Mouse (Mus musculus): ENCODE measurements at regions not wholly inside any gene's neighbourhood (a gene's known extent, or its start where the extent isn't known, plus 50 kb on each side); places are given as distances from the start of the nearest gene placed in this dataset.
A peak's percentile ranks its signal among the peaks of the same experiment; 100 is the strongest.

GRCm38 (mm10) chr1:42436366-42436998 lies 259.1 kb upstream of the Pou3f3 start:
- Histone ChIP-seq H3K4me1 (replicated peaks) (no peaks in the 10 kb centered on the region), H3K9me3 (no peaks in the 10 kb centered on the region), H3K4me3 (no peak overlapping the region), H3K36me3 (no peaks in the 10 kb centered on the region), H3K27ac (replicated peaks) (no peak overlapping the region), H3K4me2 (no peak overlapping the region), H3K9ac (no peak overlapping the region), H3K27me3 (no peaks in the 10 kb centered on the region)
- ATAC-seq (ENCODE audit: low read depth) = no peak
- 70% methylated on average over 8 of the region's 8 CpGs for whole genome bisulfite sequencing

GRCm38 (mm10) chr1:42468365-42468764 lies 227.2 kb upstream of the Pou3f3 start:
- H3K4me1 ChIP-seq (replicated peaks) = peaks cover 17% of the 10 kb centered on the region
- 81% methylated on average over 3 of the region's 3 CpGs for WGBS
- ATAC-seq (ENCODE audit: low read depth) = no peak

GRCm38 (mm10) chr1:42471846-42472494 lies 223.6 kb upstream of the Pou3f3 start:
- H3K9me3 ChIP-seq = no peaks in the 10 kb centered on the region
- peak overlapping the region; percentile 46 for H3K4me2 ChIP-seq
- H3K4me1 ChIP-seq (replicated peaks) = peaks cover 28% of the 10 kb centered on the region
- no peaks in the 10 kb centered on the region for H3K36me3 ChIP-seq
- peaks cover 27% of the 10 kb centered on the region for H3K27me3 ChIP-seq
- no peak overlapping the region for H3K4me3 ChIP-seq
- WGBS = 43% methylated on average over 10 of the region's 10 CpGs
- ATAC-seq (ENCODE audit: low read depth) = no peak; the same call in 1 of the 2 replicates
- 0 out of 2 replicates have a peak overlapping the region, but pooled peaks have one; percentile 31 for H3K9ac ChIP-seq
- H3K27ac ChIP-seq (replicated peaks) = peak overlapping the region; percentile 72

More at GRCm38 (mm10) chr1:42468365-42468764, 227.2 kb upstream of the Pou3f3 start:
- Histone ChIP-seq H3K4me3 (no peak overlapping the region), H3K4me2 (no peak overlapping the region), H3K36me3 (no peaks in the 10 kb centered on the region), H3K27ac (replicated peaks) (no peak overlapping the region), H3K9me3 (no peaks in the 10 kb centered on the region), H3K27me3 (peaks cover 25% of the 10 kb centered on the region), H3K9ac (no peak overlapping the region)

GRCm38 (mm10) chr1:42472495-42473230 lies 222.9 kb upstream of the Pou3f3 start:
- Histone ChIP-seq H3K9ac (peak overlapping the region; percentile 31; the same call in 1 of the 2 replicates), H3K36me3 (no peaks in the 10 kb centered on the region), H3K4me3 (no peak overlapping the region), H3K27me3 (peaks cover 27% of the 10 kb centered on the region), H3K9me3 (no peaks in the 10 kb centered on the region), H3K4me2 (peak overlapping the region; percentile 46), H3K27ac (replicated peaks) (peak overlapping the region; percentile 72), H3K4me1 (replicated peaks) (peaks cover 28% of the 10 kb centered on the region)
- WGBS = 13% methylated on average over 13 of the region's 13 CpGs
- peak; percentile 86 for ATAC-seq (ENCODE audit: low read depth)

- no peak for ATAC-seq (ENCODE audit: low read depth)
- Histone ChIP-seq H3K36me3 (no peaks in the 10 kb centered on the region), H3K27ac (replicated peaks) (no peak overlapping the region), H3K27me3 (peaks cover 18% of the 10 kb centered on the region), H3K4me2 (no peak overlapping the region), H3K4me3 (no peak overlapping the region), H3K9ac (no peak overlapping the region), H3K9me3 (no peaks in the 10 kb centered on the region), H3K4me1 (replicated peaks) (peaks cover 28% of the 10 kb centered on the region)
- 65% methylated on average over 8 of the region's 8 CpGs for WGBS
Observed at GRCm38 (mm10) chr1:42474197-42474596, 221.4 kb upstream of the Pou3f3 start.

GRCm38 (mm10) chr1:42474831-42475230 lies 220.7 kb upstream of the Pou3f3 start:
- no peak overlapping the region for H3K9ac ChIP-seq
- H3K4me3 ChIP-seq = no peak overlapping the region
- H3K36me3 ChIP-seq = no peaks in the 10 kb centered on the region
- H3K4me1 ChIP-seq (replicated peaks) = peaks cover 28% of the 10 kb centered on the region
- WGBS = 92% methylated on average over 1 of the region's 1 CpGs
- no peak overlapping the region for H3K4me2 ChIP-seq
- ATAC-seq (ENCODE audit: low read depth) = no peak
- H3K9me3 ChIP-seq = no peaks in the 10 kb centered on the region
- H3K27ac ChIP-seq (replicated peaks) = no peak overlapping the region
- peaks cover 16% of the 10 kb centered on the region; the same call in 1 of the 2 replicates for H3K27me3 ChIP-seq

GRCm38 (mm10) chr1:42475629-42476028 lies 219.9 kb upstream of the Pou3f3 start:
- no peak for ATAC-seq (ENCODE audit: low read depth)
- Histone ChIP-seq H3K4me2 (no peak overlapping the region), H3K9ac (no peak overlapping the region), H3K4me1 (replicated peaks) (peaks cover 28% of the 10 kb centered on the region), H3K27me3 (peaks cover 8% of the 10 kb centered on the region; the same call in 1 of the 2 replicates), H3K9me3 (no peaks in the 10 kb centered on the region), H3K36me3 (no peaks in the 10 kb centered on the region), H3K4me3 (no peak overlapping the region), H3K27ac (replicated peaks) (no peak overlapping the region)
- 64% methylated on average over 2 of the region's 2 CpGs for WGBS

- Histone ChIP-seq H3K9me3 (no peaks in the 10 kb centered on the region), H3K4me3 (no peak overlapping the region), H3K9ac (no peak overlapping the region), H3K4me1 (replicated peaks) (no peaks in the 10 kb centered on the region), H3K27ac (replicated peaks) (no peak overlapping the region), H3K36me3 (no peaks in the 10 kb centered on the region), H3K4me2 (no peak overlapping the region), H3K27me3 (no peaks in the 10 kb centered on the region)
- no peak for ATAC-seq (ENCODE audit: low read depth)
- 83% methylated on average over 8 of the region's 8 CpGs for WGBS
Observed at GRCm38 (mm10) chr1:42480348-42480920, 215.1 kb upstream of the Pou3f3 start.

- H3K9ac ChIP-seq = no peak overlapping the region
- H3K4me2 ChIP-seq = no peak overlapping the region
- H3K9me3 ChIP-seq = no peaks in the 10 kb centered on the region
- no peak for ATAC-seq (ENCODE audit: low read depth)
- H3K27me3 ChIP-seq = peaks cover 13% of the 10 kb centered on the region
- peaks cover 25% of the 10 kb centered on the region for H3K4me1 ChIP-seq (replicated peaks)
- H3K36me3 ChIP-seq = no peaks in the 10 kb centered on the region
- no peak overlapping the region for H3K27ac ChIP-seq (replicated peaks)
- WGBS = 19% methylated on average over 5 of the region's 5 CpGs
- H3K4me3 ChIP-seq = no peak overlapping the region
Observed at GRCm38 (mm10) chr1:42489563-42489962, 206.0 kb upstream of the Pou3f3 start.

- no peaks in the 10 kb centered on the region for H3K9me3 ChIP-seq
- WGBS = 9% methylated on average over 11 of the region's 11 CpGs
- no peaks in the 10 kb centered on the region for H3K36me3 ChIP-seq
- ATAC-seq (ENCODE audit: low read depth) = peak; percentile 72
- peak overlapping the region; percentile 71 for H3K4me2 ChIP-seq
- peaks cover 25% of the 10 kb centered on the region for H3K4me1 ChIP-seq (replicated peaks)
- peak overlapping the region; percentile 75 for H3K9ac ChIP-seq
- H3K27ac ChIP-seq (replicated peaks) = peak overlapping the region; percentile 43; the same call in 1 of the 2 replicates
- peak overlapping the region; percentile 37 for H3K4me3 ChIP-seq
- peaks cover 13% of the 10 kb centered on the region for H3K27me3 ChIP-seq
Observed at GRCm38 (mm10) chr1:42490856-42491643, 204.5 kb upstream of the Pou3f3 start.

- under 1% methylated on average over 35 of the region's 35 CpGs for WGBS
- H3K4me2 ChIP-seq = peak overlapping the region; percentile 71
- peak overlapping the region; percentile 43; the same call in 1 of the 2 replicates for H3K27ac ChIP-seq (replicated peaks)
- H3K9me3 ChIP-seq = no peaks in the 10 kb centered on the region
- no peaks in the 10 kb centered on the region for H3K36me3 ChIP-seq
- ATAC-seq (ENCODE audit: low read depth) = peak; percentile 64
- peak overlapping the region; percentile 75 for H3K9ac ChIP-seq
- H3K4me1 ChIP-seq (replicated peaks) = peaks cover 25% of the 10 kb centered on the region
- peaks cover 13% of the 10 kb centered on the region for H3K27me3 ChIP-seq
- H3K4me3 ChIP-seq = peak overlapping the region; percentile 37
Observed at GRCm38 (mm10) chr1:42491644-42492277, 203.8 kb upstream of the Pou3f3 start.

Measured in neural tube, embryonic 13.5 days (tissue).